Mouse (Mus musculus): ENCODE measurements at regions not wholly inside any gene's neighbourhood (a gene's known extent, or its start where the extent isn't known, plus 50 kb on each side); places are given as distances from the start of the nearest gene placed in this dataset.

DNA sequence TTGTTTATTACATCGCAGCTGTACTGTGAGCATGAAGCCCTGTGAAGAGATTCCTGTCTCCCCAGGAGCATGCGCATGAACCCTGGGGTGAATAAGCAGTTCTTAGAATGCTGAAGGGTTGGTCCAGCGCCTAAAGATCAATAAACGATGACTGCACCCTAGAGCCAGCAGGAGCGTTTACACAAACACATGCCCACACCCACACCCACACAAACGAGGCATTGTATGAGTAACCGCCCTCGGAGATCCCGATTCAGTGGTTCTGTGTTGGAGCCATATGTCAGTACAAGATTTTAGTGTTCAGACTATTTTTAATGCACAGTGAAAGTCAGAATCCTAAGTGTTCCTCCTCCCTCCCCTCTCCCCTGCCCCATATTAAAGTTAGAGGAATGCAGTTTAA lies 57.3 kb downstream of the Edn1 start:
- no peak for DNase-seq (ENCODE audit: low spot score)
- intact Hi-C loops (cut with DNase I) = no loop called here

DNA sequence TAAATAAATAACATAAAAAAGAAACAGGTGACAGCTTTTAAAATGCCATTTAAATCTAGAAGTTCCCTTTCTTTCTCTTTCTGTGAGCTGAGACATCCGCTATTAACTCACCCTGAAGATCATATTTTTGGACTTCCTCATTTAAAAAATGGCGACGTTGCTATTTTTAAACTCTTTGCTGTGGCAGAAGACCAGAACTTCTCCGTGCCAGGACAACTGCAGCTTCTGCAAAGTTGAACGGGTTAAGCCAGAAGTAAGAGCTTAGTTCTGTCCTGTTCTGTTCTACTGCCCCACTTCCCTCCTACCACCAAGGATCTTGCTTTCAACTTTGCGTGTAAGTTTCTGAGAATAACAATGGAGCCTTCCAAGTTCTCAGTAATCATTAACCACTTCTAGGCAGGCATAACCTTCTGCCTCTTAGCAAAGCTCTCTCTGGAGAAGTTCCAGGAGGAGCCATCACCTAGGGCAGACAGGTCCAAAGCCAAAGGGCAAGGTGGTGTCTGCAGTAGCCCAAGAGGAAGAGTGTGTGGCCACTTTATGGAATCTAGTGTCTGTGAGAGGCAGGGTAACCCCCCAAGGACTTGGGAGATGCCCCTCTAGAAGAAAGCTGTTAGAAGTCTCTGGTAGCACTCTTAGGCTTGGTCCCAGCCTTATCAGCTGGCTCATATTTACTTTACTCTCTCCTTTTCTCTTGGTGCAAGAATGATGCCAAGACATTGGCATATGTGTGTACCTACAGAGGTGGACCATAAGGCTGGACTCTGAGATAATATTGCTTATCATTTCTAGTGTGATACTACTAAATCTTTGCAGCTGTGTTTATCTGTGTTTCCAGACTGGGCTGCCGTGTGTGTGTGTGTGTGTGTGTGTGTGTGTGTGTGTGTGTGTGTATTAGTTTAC lies 66.6 kb downstream of the Edn1 start:
- DNase-seq (ENCODE audit: low spot score) = no peak

GRCm38 (mm10) chr13:42369826-42370225 lies 68.5 kb downstream of the Edn1 start:
- intact Hi-C loops (cut with DNase I) = no loop called here
- no peak for DNase-seq (ENCODE audit: low spot score)

More for the DNA sequence above, 66.6 kb downstream of the Edn1 start:
- intact Hi-C loops (cut with DNase I) = no loop called here

GRCm38 (mm10) chr13:42372201-42372600 lies 70.9 kb downstream of the Edn1 start:
- intact Hi-C loops (cut with DNase I) = no loop called here
- no peak for DNase-seq (ENCODE audit: low spot score)

- intact Hi-C loops (cut with DNase I) = no loop called here
These were observed 72.9 kb downstream of the Edn1 start for GRCm38 (mm10) chr13:42374181-42374596.

DNA sequence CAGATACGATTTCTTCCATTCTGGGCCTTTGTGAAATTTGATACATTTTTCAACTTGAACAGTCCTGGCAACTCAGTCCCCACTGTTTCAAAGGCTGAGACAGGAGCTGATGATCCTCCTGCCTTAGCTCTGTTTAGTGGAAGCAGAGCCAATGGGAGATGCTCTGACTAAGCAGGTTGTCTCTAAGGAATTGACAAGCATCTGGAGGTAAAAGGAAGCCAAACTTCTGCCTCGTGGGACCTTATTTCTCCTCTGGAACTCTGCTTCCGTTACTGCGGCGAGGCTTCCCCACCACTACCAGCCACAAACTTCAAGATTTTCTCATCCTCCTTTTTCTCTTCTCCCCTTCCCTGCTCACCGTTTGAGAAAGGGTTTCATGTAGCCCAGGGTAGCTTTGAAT lies 78.4 kb downstream of the Edn1 start:
- DNase-seq (ENCODE audit: low spot score) = no peak
- intact Hi-C loops (cut with DNase I) = no loop called here

More at GRCm38 (mm10) chr13:42374181-42374596, 72.9 kb downstream of the Edn1 start:
- DNase-seq (ENCODE audit: low spot score) = no peak

DNA sequence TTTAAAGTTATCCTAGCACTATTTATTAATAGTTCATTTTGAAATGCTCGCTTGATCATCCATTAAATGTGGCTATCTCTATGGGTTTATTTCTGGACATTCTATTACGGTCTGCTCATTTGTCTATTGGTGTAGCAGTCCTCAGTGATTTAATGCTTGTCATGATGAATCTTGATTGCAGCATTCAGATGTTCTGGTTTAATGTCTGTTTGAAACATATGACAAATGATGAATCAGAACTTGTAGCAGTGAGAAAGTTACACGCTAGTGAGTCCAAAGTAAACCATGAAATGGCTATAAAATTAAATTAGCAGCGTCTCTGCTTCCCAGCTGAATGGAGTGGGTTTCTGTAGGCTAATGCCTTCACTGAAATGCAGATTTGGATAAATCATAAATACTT lies 81.8 kb downstream of the Edn1 start:
- DNase-seq (ENCODE audit: low spot score) = no peak
- intact Hi-C loops (cut with DNase I) = no loop called here

DNA sequence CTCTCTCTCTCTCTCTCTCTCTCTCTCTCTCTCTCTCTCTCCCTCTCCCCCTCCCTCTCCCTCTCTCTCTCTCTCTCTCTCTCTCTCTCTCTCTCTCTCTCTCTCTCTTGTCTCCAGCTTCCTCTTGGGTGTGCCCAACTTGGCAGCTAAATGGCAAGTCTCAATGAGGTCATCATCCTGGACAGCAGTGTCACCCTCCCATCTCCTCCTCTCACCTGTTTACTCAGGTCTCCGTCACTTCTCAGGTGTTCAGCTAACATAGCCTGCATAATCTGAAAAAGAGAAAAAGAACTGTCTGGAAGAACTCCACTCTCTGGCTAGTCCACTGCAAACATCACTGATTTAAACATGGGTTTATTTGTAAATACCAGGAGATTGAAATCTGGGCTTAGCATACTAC lies 89.1 kb downstream of the Edn1 start:
- intact Hi-C loops (cut with DNase I) = no loop called here
- no peak for DNase-seq (ENCODE audit: low spot score)

DNA sequence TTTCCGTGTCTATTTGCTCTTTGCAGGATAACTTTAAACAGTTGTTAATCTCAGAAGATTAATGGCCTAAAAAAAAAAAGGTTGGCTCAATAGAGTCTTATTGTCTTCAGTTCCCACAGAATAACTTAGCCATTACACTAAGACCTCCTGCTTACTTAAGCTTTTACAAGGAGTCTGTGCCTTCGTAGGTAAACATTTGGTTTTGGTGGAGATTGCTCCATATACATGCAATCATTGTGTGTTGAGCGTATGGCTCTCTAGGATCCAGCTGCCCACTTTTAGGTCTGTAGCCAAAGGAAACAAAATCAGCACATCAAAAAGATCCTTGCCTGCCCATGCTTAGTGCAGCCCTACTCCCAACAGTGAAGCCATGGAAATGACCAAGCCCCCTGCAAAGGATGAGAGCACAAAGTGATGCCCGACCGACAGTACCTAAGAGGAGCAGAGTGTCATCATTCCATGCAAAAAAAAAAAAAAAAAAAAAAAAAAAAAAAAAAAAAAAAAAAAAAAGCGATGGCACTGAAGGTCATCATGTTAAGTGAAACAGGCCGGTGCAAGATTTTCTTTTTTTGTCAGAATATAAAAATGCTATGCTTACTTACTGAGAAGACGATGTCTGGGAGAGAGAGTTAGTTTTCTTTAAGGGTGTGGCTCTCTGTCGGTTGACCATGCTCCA lies 90.2 kb downstream of the Edn1 start:
- DNase-seq (ENCODE audit: low spot score) = no peak
- intact Hi-C loops (cut with DNase I) = no loop called here

DNA sequence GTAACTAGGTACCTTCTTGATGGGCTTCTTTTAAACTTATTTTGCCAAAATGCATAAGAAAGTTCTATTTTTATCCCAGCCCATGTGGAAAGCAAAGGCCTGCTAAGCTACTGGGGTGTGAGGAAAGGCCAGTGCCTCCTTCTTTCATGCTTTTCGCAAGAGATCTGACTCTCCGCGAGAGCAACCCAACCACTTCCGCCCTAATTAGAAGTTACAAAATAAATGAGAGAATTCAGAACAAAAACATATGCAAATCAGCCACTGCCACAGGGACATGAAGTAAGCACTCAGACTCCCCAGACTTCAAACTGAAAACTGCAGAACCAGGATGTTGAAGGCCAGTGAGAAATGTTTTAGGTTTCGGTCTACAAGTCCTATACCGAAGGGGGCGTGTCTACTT lies 91.4 kb downstream of the Edn1 start:
- intact Hi-C loops (cut with DNase I) = no loop called here

GRCm38 (mm10) chr13:42394572-42394971 lies 93.3 kb downstream of the Edn1 start:
- no peak for DNase-seq (ENCODE audit: low spot score)
- intact Hi-C loops (cut with DNase I) = no loop called here

More for the DNA sequence above, 91.4 kb downstream of the Edn1 start:
- DNase-seq (ENCODE audit: low spot score) = no peak

GRCm38 (mm10) chr13:42401513-42401912 lies 100.2 kb downstream of the Edn1 start:
- DNase-seq (ENCODE audit: low spot score) = no peak
- intact Hi-C loops (cut with DNase I) = no loop called here

GRCm38 (mm10) chr13:42403231-42404020 lies 102.2 kb downstream of the Edn1 start:
- intact Hi-C loops (cut with DNase I) = no loop called here
- DNase-seq (ENCODE audit: low spot score) = peak; percentile 26

GRCm38 (mm10) chr13:42412652-42413282 lies 111.5 kb downstream of the Edn1 start:
- no peak for DNase-seq (ENCODE audit: low spot score)
- intact Hi-C loops (cut with DNase I) = no loop called here

DNA sequence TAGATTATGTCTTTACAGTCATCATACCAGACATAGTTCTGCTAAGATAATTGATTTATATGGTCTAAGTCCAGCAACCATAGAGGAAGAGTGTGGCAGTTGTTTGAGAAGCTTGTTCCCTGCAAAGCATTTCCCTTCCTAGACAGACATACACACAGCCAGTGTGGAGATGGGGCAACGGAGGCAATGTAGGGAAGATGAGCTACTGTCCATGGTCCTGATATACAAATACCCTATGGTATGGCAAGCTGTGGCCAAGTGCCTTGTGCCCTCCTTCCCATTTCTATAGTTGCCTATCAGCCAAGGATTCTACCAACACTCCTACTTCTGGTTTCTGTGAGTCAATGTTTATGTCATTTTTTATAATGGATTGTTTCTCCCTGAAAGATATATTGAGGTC lies 145.6 kb downstream of the Edn1 start:
- intact Hi-C loops (cut with DNase I) = no loop called here
- no peak for DNase-seq (ENCODE audit: low spot score)

GRCm38 (mm10) chr13:42453665-42454064 lies 152.4 kb downstream of the Edn1 start:
- no peak for DNase-seq (ENCODE audit: low spot score)
- intact Hi-C loops (cut with DNase I) = no loop called here

GRCm38 (mm10) chr13:42459892-42460291 lies 158.6 kb downstream of the Edn1 start:
- intact Hi-C loops (cut with DNase I) = no loop called here
- DNase-seq (ENCODE audit: low spot score) = no peak

DNA sequence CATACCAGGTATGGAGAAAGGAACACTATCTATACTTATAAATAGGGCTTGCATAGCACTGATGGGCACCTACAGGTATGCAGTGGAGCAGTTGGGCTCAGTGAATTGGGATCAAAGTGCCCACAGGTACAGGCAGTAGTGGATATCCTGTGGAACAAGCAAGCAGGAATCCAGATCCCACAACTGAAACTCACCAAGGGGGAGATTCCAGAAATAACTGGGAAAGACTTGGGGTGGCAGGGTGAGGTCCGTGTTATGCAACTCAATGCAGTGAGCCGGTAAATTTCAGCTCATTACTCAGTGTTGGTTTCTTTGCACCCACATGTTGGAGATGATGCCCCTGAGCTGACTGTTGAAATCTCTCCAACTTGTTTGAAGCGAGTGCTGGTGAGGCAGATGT lies 177.5 kb downstream of the Edn1 start:
- intact Hi-C loops (cut with DNase I) = no loop called here

GRCm38 (mm10) chr13:42490956-42491680 lies 189.3 kb upstream of the Phactr1 start:
- DNase-seq (ENCODE audit: low spot score) = peak; percentile 8
- intact Hi-C loops (cut with DNase I) = no loop called here

More for the DNA sequence above, 177.5 kb downstream of the Edn1 start:
- no peak for DNase-seq (ENCODE audit: low spot score)
